Mouse (Mus musculus) embryonic facial prominence, embryonic 15.5 days (tissue): ENCODE measurements around the gene Abca1. TPM values are rescaled to one million over a fixed set of nuclear protein-coding genes. Genes with fewer than 3 reads are reported as not detected.
A peak's percentile ranks its signal among the peaks of the same experiment; 100 is the strongest.

ENCODE experiments used
- ATAC-seq: fragments of 200-750 bp; cut with Nextera tagmentation; 2 replicates; pipeline ENCODE4 v1.8.0; 2017; ENCODE audit warnings: low read depth, moderate TSS enrichment; ENCODE audit not compliant: insufficient number of reproducible peaks, low FRiP score, low TSS enrichment
- H3K27ac ChIP-seq: fragments of 300-500 bp; sonication (generic); replicated peaks from 2 replicates; pipeline ENCODE4 v1.5.1; 2015; ENCODE audit warnings: mild to moderate bottlenecking, inconsistent platforms
- H3K27me3 ChIP-seq: fragments of 300-500 bp; sonication (generic); 2 replicates; pipeline ENCODE4 v1.6.1; 2015; ENCODE audit warnings: inconsistent platforms
- H3K36me3 ChIP-seq: fragments of 300-500 bp; sonication (generic); 2 replicates; pipeline ENCODE4 v1.6.1; 2015; ENCODE audit warnings: mild to moderate bottlenecking, inconsistent platforms
- H3K4me1 ChIP-seq: fragments of 300-500 bp; sonication (generic); 2 replicates; pipeline ENCODE4 v1.6.1; 2015; ENCODE audit warnings: inconsistent platforms
- H3K4me2 ChIP-seq: fragments of 300-500 bp; sonication (generic); replicated peaks from 2 replicates; pipeline ENCODE4 v1.6.1; 2015; ENCODE audit warnings: mild to moderate bottlenecking, inconsistent platforms
- H3K4me3 ChIP-seq: fragments of 300-500 bp; sonication (generic); replicated peaks from 2 replicates; pipeline ENCODE4 v1.5.1; 2015; ENCODE audit warnings: mild to moderate bottlenecking, inconsistent platforms
- H3K9ac ChIP-seq: fragments of 300-500 bp; sonication (generic); 2 replicates; pipeline ENCODE4 v1.6.1; 2015; ENCODE audit warnings: inconsistent platforms
- H3K9me3 ChIP-seq: fragments of 300-500 bp; sonication (generic); replicated peaks from 2 replicates; pipeline ENCODE4 v1.6.1; 2016; ENCODE audit warnings: inconsistent platforms
- WGBS: fragments of 180-500 bp; shearing (Covaris S2); methylation state at CpG from one replicate; pipeline ENCODE4 v1.1.7; 2015; 5-methylcytosine and 5-hydroxymethylcytosine counted together
- polyA plus RNA-seq: library from polyadenylated mRNA; unstranded; fragments of >200 nt; fragmentation: Nextera tagmentation; extraction: Ambion mirVana; gene quantifications from 2 replicates; pipeline ENCODE4 v1.2.1, GENCODE M21; 2015

Abca1 gene
- polyA plus RNA-seq = 8.2 and 9.2 TPM in 2 replicates

GRCm38 (mm10) chr4:53159767-53160166 lies at the start of gene Abca1:
TSS of gene Abca1 (minus strand) at chr4:53159895.
- WGBS = under 1% methylated on average over 37 of the region's 37 CpGs
- Histone ChIP-seq H3K9me3 (no peaks in the 10 kb centered on the region), H3K4me3 (peak within 1 kb of the TSS; percentile 73), H3K4me1 (peaks cover 7% of the 10 kb centered on the region; the same call in 1 of the 2 replicates), H3K9ac (peak within 1 kb of the TSS; percentile 53), H3K4me2 (peak within 1 kb of the TSS; percentile 87), H3K27me3 (no peaks in the 10 kb centered on the region), H3K36me3 (no peaks in the 10 kb centered on the region), H3K27ac (peak within 1 kb of the TSS; percentile 81)
- peak; percentile 92 for ATAC-seq

GRCm38 (mm10) chr4:53204482-53204881 lies 44.8 kb upstream of the Abca1 start:
- WGBS = 63% methylated on average over 7 of the region's 7 CpGs
- Histone ChIP-seq H3K27me3 (no peaks in the 10 kb centered on the region), H3K9ac (no peak overlapping the region), H3K4me2 (no peak overlapping the region), H3K4me3 (no peak overlapping the region), H3K4me1 (no peaks in the 10 kb centered on the region), H3K9me3 (no peaks in the 10 kb centered on the region), H3K36me3 (no peaks in the 10 kb centered on the region), H3K27ac (no peak overlapping the region)
- ATAC-seq = no peak

GRCm38 (mm10) chr4:53203595-53204400 lies 44.1 kb upstream of the Abca1 start:
- no peak overlapping the region for H3K4me3 ChIP-seq
- H3K4me1 ChIP-seq = no peaks in the 10 kb centered on the region
- H3K4me2 ChIP-seq = no peak overlapping the region
- no peaks in the 10 kb centered on the region for H3K27me3 ChIP-seq
- no peak overlapping the region for H3K9ac ChIP-seq
- H3K36me3 ChIP-seq = no peaks in the 10 kb centered on the region
- no peak for ATAC-seq
- no peak overlapping the region for H3K27ac ChIP-seq
- no peaks in the 10 kb centered on the region for H3K9me3 ChIP-seq
- WGBS = 70% methylated on average over 15 of the region's 15 CpGs

- Histone ChIP-seq H3K4me2 (no peak overlapping the region), H3K9me3 (no peaks in the 10 kb centered on the region), H3K27ac (no peak overlapping the region), H3K4me3 (no peak overlapping the region), H3K9ac (no peak overlapping the region), H3K4me1 (peaks cover 14% of the 10 kb centered on the region), H3K27me3 (no peaks in the 10 kb centered on the region), H3K36me3 (no peaks in the 10 kb centered on the region)
- no peak for ATAC-seq
- 76% methylated on average over 1 of the region's 1 CpGs for WGBS
These were observed 40.6 kb upstream of the Abca1 start for GRCm38 (mm10) chr4:53200276-53200675.

- Histone ChIP-seq H3K9me3 (no peaks in the 10 kb centered on the region), H3K27ac (no peak overlapping the region), H3K4me1 (peaks cover 14% of the 10 kb centered on the region), H3K4me2 (no peak overlapping the region), H3K36me3 (no peaks in the 10 kb centered on the region), H3K4me3 (no peak overlapping the region), H3K9ac (no peak overlapping the region), H3K27me3 (no peaks in the 10 kb centered on the region)
- no peak for ATAC-seq
- 77% methylated on average over 4 of the region's 4 CpGs for WGBS
These were observed 38.1 kb upstream of the Abca1 start for GRCm38 (mm10) chr4:53197842-53198241.

- Histone ChIP-seq H3K36me3 (no peaks in the 10 kb centered on the region), H3K4me1 (peaks cover 14% of the 10 kb centered on the region), H3K9ac (no peak overlapping the region; the same call in 1 of the 2 replicates), H3K4me2 (peak overlapping the region; percentile 50), H3K27ac (peak overlapping the region; percentile 55), H3K9me3 (no peaks in the 10 kb centered on the region), H3K27me3 (no peaks in the 10 kb centered on the region), H3K4me3 (peak overlapping the region; percentile 52)
- WGBS = 14% methylated on average over 24 of the region's 24 CpGs
- ATAC-seq = peak; percentile 94
These were observed 36.5 kb upstream of the Abca1 start for GRCm38 (mm10) chr4:53196058-53196771.

- Histone ChIP-seq H3K9ac (no peak overlapping the region), H3K4me3 (no peak overlapping the region), H3K9me3 (no peaks in the 10 kb centered on the region), H3K4me1 (0 out of 2 replicates have a peak, but pooled peaks cover 4% of the 10 kb centered on the region), H3K27ac (peak overlapping the region; percentile 72; the same call in 1 of the 2 replicates), H3K36me3 (no peaks in the 10 kb centered on the region), H3K4me2 (no peak overlapping the region), H3K27me3 (no peaks in the 10 kb centered on the region)
- no peak; the same call in 1 of the 2 replicates for ATAC-seq
- 33% methylated on average over 4 of the region's 4 CpGs for WGBS
These were observed 27.4 kb upstream of the Abca1 start for GRCm38 (mm10) chr4:53187071-53187470.

GRCm38 (mm10) chr4:53186573-53186972 lies 26.9 kb upstream of the Abca1 start:
- Histone ChIP-seq H3K36me3 (no peaks in the 10 kb centered on the region), H3K4me1 (0 out of 2 replicates have a peak, but pooled peaks cover 4% of the 10 kb centered on the region), H3K27me3 (no peaks in the 10 kb centered on the region), H3K4me2 (no peak overlapping the region), H3K9ac (no peak overlapping the region), H3K9me3 (no peaks in the 10 kb centered on the region), H3K4me3 (no peak overlapping the region), H3K27ac (peak overlapping the region; percentile 72)
- ATAC-seq = no peak
- WGBS = 56% methylated on average over 4 of the region's 4 CpGs

GRCm38 (mm10) chr4:53186141-53186540 lies 26.4 kb upstream of the Abca1 start:
- Histone ChIP-seq H3K9me3 (no peaks in the 10 kb centered on the region), H3K4me1 (0 out of 2 replicates have a peak, but pooled peaks cover 4% of the 10 kb centered on the region), H3K27me3 (no peaks in the 10 kb centered on the region), H3K4me3 (no peak overlapping the region), H3K4me2 (no peak overlapping the region), H3K36me3 (no peaks in the 10 kb centered on the region), H3K9ac (no peak overlapping the region), H3K27ac (no peak overlapping the region)
- 90% methylated on average over 4 of the region's 4 CpGs for WGBS
- ATAC-seq = no peak

GRCm38 (mm10) chr4:53181479-53181878 lies 21.8 kb upstream of the Abca1 start:
- no peak for ATAC-seq
- H3K27ac ChIP-seq = no peak overlapping the region
- 77% methylated on average over 6 of the region's 6 CpGs for WGBS
- H3K4me3 ChIP-seq = no peak overlapping the region
- H3K4me1 ChIP-seq = peaks cover 26% of the 10 kb centered on the region
- H3K9me3 ChIP-seq = no peaks in the 10 kb centered on the region
- H3K27me3 ChIP-seq = no peaks in the 10 kb centered on the region
- H3K4me2 ChIP-seq = no peak overlapping the region
- no peak overlapping the region for H3K9ac ChIP-seq
- H3K36me3 ChIP-seq = no peaks in the 10 kb centered on the region

- no peak overlapping the region for H3K4me3 ChIP-seq
- no peak overlapping the region for H3K9ac ChIP-seq
- no peaks in the 10 kb centered on the region for H3K36me3 ChIP-seq
- 0 out of 2 replicates have a peak overlapping the region, but pooled peaks have one; percentile 6 for H3K4me2 ChIP-seq
- H3K4me1 ChIP-seq = peaks cover 26% of the 10 kb centered on the region
- H3K9me3 ChIP-seq = no peaks in the 10 kb centered on the region
- H3K27me3 ChIP-seq = no peaks in the 10 kb centered on the region
- ATAC-seq = no peak
- H3K27ac ChIP-seq = no peak overlapping the region
- 39% methylated on average over 10 of the region's 10 CpGs for WGBS
These were observed 19.7 kb upstream of the Abca1 start for GRCm38 (mm10) chr4:53179308-53179820.
